Mouse (Mus musculus) heart, adult 18-20 months (tissue): ENCODE measurements at regions not wholly inside any gene's neighbourhood (a gene's known extent, or its start where the extent isn't known, plus 50 kb on each side); places are given as distances from the start of the nearest gene placed in this dataset.

ENCODE experiments used
- DNase-seq, 2 experiments: peaks; one replicate each; pipeline ENCODE4 v3.0.0; 2021 to 2022; ENCODE audit warnings: mixed read lengths in 1 of 2

DNA sequence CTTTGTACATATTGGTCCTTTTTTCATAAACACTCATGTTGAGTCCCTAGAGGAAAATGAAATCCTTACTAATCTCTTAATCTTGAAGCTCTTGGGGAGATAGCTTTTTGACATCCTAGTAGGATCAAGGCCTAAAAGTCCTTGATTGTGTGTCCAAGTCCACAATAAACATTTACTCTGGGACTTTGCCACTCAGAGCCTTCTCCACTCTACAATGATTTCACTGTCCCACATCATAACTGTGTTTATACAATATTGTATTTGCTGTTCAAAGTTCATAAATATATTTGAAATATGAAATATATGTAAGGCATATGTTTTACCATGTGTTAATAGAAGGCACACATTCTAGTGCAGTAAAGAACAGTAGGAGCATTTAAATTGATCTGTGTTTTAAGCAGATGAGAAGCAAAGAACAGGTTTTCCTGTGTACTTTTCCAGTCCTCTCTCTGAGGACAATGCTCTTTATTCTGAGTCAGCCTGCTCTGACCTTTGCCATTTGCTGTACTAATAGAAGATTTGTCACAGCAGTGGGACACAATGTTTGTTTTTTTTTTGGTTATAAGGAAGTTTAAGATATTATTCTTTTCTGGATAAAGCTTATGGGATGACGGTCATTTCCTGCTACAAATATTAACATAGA lies 130.7 kb upstream of the Gprin3 start:
- DNase-seq = no peak

- no peak for DNase-seq
Observed at GRCm38 (mm10) chr6:59537025-59537424, 110.9 kb upstream of the Gprin3 start.

DNA sequence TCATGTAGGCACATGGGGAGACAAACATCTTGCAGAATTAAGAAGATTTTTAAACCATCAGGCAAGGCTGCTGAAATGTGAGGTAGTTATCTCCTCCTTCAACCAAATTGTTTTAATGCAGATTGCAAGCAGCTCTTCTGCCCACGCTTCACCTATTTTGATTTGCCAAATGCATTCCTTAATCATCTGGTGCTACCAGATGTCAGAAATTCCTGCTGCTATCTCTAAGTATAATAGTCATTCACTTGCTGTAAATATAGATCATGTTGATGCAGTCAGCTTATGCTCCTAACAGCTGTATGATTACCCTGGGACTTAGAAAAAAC lies 98.8 kb upstream of the Gprin3 start:
- DNase-seq = no peak

DNA sequence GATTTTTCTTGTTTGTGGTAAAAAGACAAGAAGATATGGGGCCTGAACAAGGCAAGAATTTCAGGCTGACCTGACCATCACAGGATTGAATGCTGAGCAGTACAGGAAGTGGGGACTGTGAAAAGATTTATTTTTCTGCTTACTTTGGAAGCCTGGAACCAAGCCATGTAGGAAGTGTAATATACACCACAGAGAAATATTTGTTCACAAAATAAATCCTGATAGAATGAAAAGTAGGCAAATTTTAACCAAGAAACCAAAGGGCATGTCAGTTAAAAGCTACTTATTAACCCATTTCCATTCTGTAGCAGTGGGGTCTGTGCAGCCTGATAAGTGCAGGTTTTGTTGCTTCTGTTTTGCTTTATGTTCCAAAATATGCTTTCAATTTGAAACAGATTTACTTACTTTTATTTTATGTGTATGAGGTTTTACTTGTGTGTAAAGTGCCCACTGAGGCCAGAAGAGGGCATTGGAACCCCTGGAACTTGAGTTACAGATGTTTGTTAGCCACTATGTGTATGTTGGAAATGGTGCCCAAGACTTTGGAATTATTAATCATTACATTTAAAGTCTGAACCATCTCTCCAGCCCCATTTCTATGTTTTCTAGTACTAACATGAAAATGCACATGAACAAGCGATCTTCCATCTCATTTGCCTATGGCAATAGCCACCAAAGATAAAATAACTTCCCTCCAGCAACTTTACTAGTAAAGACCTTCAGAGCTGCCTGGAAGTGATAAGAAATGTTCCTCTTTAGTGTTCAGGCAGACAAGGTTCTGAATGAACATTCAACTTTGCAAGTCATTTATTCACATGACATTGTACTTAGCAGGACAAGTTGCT lies 98.2 kb upstream of the Gprin3 start:
- DNase-seq = no peak

- DNase-seq = no peak
Observed at GRCm38 (mm10) chr6:59522960-59523359, 96.9 kb upstream of the Gprin3 start.

DNA sequence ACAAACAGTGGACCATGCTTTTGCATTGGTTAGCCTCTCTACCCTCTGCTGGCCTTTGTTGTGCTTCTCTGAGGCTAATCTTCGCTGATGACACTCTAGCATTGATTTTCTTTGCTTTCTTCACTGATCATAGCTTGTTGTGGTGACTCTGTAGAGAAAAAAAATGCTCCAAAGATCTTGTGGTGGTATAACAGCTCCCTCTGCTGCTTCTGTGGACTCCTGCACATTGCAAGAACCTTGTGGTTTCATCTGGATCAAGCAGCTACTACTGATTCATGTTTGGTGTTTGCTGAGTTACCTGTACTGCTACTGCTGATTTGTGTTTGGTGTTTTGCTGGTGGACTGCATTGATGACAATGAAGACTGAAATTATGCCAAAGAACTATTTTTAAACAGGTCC lies 74.7 kb upstream of the Gprin3 start:
- no peak for DNase-seq

GRCm38 (mm10) chr6:59498800-59499199 lies 72.7 kb upstream of the Gprin3 start:
- no peak for DNase-seq

DNA sequence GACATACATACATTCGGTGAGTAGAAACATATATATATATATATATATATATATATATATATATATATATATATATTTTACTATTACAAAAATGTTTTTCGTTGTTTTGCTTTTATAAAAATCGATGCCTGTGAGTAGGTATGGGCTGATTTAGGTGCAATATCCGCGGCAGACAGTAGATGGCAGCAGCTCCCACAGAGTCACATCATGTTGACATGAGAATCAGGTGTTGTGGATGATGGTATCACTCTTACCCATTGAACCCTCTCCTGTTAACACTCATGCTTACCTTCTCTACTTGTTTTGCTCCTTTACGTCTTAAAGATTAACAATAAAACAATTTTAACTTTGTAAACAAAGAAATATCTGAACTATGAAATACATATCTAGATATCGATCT lies 72.0 kb upstream of the Gprin3 start:
- DNase-seq = peak; percentile 16 to 80

DNA sequence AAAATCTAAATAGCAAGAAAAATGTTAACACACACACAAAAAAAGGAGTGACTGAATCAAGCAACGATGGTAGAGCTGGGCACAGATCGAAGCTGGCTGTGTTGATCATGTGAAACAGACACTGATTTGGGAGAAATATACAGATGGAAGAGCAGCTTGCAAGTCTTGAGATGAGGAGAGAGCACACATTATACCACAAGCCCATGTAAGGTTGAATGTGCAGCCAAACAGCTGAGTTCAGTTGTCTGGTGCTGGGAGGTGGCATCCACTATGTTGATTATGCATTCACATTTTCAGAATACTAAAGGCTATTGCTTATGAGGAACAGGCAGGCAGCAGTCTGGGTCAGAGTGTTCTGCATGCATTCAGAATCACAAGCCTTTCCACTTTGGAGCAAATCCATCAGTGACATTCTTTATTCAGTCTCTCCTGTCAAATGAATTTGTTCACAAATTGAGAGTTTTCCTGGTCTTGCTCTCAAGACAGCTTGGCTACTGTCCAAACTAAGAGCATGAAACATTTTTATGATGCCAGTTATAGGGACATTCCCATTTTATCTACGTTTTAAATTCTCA lies 63.0 kb upstream of the Gprin3 start:
- DNase-seq = no peak

GRCm38 (mm10) chr6:59488386-59488785 lies 62.3 kb upstream of the Gprin3 start:
- DNase-seq = no peak

GRCm38 (mm10) chr6:59484004-59484403 lies 57.9 kb upstream of the Gprin3 start:
- DNase-seq = no peak

- peak; percentile 6 to 59 for DNase-seq
Observed at GRCm38 (mm10) chr6:59483587-59483986, 57.5 kb upstream of the Gprin3 start.
